Mouse (Mus musculus) cerebellum, postnatal 10 days (tissue): ENCODE measurements at regions not wholly inside any gene's neighbourhood (a gene's known extent, or its start where the extent isn't known, plus 50 kb on each side); places are given as distances from the start of the nearest gene placed in this dataset.

ENCODE experiments used
- DNase-seq, 2 experiments: peaks; one replicate each; pipeline ENCODE4 v3.0.0; 2021; ENCODE audit warnings: mixed read lengths in 2 of 2

DNA sequence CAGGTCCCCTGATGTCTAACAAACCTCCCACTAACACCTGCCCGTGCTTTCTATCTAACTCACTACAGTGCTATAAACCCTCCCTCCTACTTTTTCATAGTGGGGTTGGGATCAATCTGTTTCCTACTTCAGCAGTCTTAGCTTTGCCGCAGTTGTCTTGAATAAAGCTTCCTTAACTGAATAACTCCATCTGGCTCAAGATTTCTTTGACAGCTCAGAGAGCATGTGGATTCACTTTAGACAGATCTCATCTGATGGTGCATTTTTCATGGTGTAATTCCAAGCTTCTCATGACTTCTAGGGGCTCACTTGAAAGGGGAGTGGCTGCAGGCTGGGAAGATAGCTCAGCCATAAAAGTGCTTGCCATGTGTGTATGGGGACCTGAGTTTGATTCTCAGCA lies 313.2 kb upstream of the Dpyd start:
- no peak for DNase-seq

DNA sequence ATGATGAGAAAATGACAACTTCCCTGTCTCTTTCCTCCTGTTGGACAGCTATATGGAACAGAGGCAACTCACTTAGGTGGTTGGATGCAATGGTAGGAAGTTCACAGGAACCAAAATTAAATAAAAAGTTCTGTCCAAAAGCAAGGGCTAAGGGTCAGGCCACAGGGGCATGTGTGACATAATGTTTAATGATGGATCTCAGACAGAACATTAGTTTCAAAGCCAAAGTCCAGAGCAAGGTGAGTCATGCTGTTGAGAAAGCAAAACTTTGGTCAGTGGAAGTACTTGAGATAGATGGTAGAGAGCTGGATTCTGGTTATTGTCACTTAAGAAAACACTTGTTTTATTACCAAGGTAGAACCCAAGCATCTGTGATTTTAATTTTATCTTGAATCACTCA lies 286.0 kb upstream of the Dpyd start:
- DNase-seq, result no peak

DNA sequence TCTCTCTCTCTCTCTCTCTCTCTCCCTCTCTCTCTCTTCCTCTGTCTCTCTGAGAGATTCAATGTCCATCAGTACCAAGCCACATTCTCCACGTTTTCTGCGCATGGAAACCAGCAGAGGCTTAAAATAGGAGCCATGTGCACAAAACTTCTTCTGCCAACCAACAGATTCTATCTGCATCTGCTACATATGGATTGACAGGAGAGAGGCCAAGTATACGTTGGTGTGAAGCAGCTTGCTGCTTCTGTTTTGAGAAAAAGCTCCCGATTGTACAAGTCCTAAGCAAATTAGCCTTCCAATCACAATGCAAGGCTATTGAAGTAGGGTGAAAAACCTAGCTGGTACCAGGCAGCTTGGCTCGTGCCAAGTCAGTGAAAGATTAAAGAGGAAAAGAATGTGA lies 283.7 kb upstream of the Dpyd start:
- DNase-seq, result no peak

DNA sequence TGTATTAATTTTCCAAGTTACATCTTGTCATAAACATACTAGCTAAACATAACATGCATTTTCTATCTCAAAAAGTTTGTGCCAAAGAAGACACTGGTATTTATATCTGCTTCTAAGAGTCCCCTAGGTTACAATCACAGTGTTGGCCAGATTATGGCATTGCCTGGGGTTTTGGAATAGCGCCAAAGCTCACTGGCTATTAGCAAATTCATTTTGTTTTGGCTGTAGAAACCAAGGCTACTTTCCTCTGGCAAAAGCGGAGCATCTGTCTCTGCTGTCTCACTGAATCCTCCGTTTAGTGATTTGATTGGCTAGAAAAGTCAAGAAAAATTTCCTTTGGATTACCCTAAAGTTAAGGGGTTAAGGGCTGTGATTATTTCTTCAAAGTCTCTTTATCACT lies 275.0 kb upstream of the Dpyd start:
- DNase-seq, result peak; percentile 88 to 90

DNA sequence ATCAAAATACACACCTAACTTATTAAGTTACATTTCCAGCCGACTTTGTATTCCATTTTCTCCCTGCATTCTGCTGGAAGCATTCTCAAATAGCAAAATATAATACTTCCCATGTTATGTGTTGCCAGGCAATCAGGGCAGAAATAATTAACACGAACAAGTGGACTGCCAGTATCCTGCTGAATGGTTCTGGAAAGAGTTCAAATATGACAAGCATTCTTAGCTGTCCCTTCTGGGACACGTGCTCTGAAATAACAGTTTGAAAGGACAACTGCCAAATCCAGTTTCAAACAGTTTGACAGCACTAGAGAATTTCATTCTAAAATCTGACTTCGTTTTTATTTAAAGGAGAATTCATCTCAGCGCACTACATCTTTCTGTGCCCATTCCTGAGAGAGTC lies 236.8 kb upstream of the Dpyd start:
- peak; percentile 49 to 70 for DNase-seq

DNA sequence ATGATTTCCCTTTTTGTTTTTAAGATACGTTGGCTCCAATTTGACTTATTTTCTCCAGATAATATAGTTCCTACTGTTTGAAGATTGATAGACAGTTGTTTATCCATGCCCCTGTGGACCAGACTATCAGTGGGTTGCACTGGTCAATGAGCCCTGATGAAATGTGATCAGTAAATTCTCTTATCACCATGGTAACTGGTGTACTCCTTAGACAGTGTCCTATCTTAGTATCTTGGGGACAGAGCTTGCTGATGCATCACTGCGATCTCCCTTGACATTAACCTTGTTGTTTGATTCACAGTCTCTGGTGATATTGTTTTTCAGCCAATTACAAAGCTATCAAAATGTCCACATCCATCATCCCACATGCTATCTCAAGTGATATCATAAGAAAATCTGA lies 233.7 kb upstream of the Dpyd start:
- no peak for DNase-seq

DNA sequence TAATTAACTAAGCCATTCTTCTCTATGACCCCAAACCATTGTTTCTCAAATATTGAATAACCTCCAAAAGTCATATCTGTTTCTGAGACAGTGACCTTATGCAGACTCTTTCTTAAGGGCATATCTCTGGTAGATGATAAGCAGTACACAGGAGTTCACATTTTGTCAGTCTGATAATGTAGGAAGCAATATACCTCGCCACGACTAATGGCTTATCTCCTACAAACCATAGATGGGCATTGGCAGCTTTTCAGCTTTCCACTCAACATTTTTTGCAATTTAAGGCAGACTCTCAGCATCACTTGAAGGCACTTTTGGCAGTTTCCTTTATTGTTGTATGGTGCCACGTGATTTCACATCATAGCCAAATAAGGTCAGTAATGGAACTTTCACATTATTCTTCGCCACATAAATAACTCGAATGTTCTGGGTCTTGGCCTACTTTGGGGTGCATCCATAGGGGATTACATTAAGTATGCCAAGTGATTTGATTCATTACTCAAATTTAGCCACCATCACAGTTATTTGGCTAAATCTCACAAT lies 232.7 kb upstream of the Dpyd start:
- DNase-seq, result no peak

DNA sequence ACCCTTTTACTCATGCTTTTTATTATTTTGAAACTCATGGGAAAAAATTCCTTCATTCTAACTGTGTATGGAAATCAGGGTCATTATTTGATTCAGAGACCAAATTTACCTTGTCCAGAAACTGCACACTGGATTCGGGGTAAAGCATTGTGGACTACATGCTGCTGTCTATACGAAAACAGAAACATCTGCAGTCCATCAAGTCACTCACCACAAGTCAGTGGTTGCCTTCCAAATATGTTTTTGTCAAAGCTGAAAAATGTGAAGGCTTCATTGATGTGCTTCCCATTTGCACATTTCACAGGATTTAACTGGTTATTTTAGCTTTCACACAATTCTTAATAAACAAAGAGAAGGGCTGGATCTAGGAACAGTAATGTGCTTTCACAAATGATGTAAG lies 230.4 kb upstream of the Dpyd start:
- DNase-seq, result no peak

DNA sequence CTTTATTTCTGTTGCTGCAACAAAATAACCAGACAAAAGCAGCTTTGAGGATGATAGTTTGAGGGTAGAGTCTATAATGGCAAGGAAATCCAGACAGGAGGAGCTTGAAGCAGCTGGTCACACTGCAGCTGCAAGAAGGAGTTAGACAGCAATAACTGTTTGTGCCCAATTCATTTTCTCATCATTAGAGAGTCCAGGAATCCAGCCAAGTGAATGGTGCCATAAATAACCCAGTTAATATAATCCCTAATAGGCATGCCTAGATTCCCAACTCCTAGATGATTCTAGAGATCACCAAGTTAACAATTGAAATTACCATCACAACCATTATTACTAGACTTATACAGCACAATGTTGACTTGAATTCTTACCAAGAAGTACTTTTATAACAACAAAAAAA lies 223.2 kb upstream of the Dpyd start:
- DNase-seq, result no peak

DNA sequence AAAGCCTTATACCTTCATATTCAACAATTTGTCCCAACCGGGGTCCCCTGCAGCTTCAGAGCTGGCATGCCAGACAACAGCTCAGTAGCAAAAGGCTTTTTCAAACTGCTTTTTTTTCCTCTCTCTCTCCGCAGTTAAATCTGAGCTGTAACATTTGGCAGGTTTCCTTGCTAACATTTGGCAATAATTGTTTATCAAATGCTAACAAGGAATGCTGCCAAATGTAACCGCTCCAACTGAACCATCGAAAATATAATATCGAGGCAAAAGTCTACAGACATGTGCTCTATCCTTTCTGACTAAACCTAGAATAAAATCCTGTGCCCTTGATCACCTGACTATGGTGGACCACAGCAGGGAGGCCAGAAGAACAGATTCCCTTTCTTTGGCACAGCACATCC lies 200.2 kb upstream of the Dpyd start:
- peak; percentile 65 to 81 for DNase-seq
